Mouse (Mus musculus): ENCODE results near the gene Aif1. TPM values are rescaled to one million over a fixed set of nuclear protein-coding genes. Genes with fewer than 3 reads are reported as not detected.
A peak's percentile ranks its signal among the peaks of the same experiment; 100 is the strongest.

The Aif1 gene
- total RNA-seq, 2 experiments from 2014 or later, result 0.71 to 0.90 TPM

DNA sequence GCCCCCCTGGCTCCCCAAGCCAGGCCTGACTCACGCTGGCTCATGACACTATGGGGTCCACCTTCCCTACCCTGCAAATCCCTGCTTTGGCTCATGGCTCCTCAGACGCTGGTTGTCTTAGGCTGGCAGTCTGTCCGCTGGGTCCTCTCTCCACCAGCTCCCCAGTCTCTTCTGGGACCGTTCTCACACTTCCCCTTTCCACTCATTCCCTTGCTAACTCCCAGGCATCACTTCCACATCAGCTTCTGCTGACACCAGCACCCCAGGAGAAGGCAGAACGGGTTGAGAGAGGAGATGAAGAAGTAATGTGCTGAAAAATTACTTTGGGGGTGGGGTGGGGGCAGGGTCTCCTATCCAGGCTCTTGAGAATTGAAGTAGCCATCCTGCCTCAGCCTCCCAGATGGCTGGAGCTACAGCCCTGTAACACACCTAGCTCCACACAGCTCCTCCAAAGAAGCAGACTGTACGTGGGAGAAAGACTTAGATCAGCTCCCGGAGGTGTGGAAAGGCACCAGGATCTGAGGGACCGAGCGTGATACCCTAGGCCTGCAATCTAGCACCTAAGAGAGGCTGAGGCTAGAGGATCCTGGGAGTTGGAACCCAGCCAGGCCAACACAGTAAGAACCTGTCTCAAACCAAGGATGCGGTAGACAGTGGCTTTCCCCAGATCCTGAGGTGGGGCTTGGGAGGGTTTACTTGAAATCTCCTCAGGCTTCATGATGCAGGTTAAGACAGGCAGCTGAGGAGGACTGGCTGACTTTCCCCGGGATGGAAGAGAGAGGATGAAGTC lies 3.2 kb downstream of the Aif1 start:
- no peak for DNase-seq
- intact Hi-C loops (cut with DNase I; ENCODE audit: low total_unique reads), result no loop called here

GRCm38 (mm10) chr17:35168541-35169207 lies 7.2 kb downstream of the Aif1 start:
- DNase-seq, result no peak
- intact Hi-C loops (cut with DNase I; ENCODE audit: low total_unique reads), result no loop called here

DNA sequence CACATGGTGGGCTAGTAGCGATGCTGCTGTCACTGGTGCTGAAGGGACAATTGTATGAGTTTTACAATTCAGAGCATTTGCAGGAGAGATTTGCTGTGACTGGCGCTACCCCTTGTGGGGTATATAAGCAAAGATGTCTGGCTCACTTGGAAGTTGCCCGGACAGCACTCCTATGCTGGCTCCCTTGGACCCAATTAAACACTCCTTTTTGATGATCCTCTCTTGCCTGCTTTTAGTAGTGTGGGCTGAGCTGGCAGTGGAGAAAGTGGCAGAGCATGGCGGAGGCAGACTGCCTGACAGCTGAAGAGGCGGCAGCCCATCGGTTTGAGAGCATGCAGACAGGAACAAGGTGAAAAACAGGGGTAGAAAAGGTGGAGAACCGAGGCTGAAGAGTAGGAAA lies 8.1 kb downstream of the Aif1 start:
- intact Hi-C loops (cut with DNase I; ENCODE audit: low total_unique reads), result no loop called here
- DNase-seq, result no peak

GRCm38 (mm10) chr17:35166352-35167035 lies 9.4 kb downstream of the Aif1 start:
- DNase-seq, result no peak
- intact Hi-C loops (cut with DNase I; ENCODE audit: low total_unique reads), result no loop called here

DNA sequence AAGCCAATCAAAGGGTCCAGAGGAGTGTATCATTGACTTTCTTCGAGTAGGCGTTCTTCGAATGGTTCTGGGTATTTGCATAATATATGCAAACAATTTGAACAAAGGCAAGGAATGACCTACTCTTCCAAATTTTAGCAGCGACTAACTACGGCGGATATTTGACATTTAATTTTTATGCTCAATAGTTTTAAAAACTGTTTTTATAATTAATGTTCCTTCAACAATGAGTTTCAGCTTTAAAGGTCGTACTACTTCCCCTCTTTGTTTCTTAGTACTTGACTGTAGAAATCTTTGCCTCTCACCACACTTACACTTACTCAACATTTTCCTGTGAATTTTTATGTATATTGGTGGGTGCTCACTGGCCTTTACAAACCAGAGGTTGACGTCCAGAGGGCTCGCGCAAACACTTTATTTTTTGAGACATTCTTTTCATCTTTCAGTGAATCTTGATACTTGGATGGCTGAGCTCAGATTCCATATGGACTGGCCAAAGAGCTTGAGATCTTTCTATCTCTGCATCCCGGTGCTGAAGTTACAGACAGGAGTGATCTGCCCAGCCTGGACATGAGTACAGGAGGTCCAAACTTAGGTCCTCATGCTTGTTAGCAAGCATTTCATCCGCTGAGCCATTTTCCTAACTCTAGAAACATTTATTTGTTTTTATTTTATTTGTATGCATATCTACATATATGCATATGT lies 10.3 kb downstream of the Aif1 start:
- intact Hi-C loops (cut with DNase I; ENCODE audit: low total_unique reads), result no loop called here
- DNase-seq, result no peak

GRCm38 (mm10) chr17:35164568-35165450 lies 11.1 kb downstream of the Aif1 start, which contains the start of gene Prrc2a:
Gene Prrc2a, minus strand, starts transcription at chr17:35164897.
- DNase-seq, result peak; percentile 98
- intact Hi-C loops (cut with DNase I; ENCODE audit: low total_unique reads), result no loop called here

- intact Hi-C loops (cut with DNase I; ENCODE audit: low total_unique reads), result no loop called here
- DNase-seq, result no peak
Observed at GRCm38 (mm10) chr17:35164218-35164567, 11.7 kb downstream of the Aif1 start.

- no peak for DNase-seq
- intact Hi-C loops (cut with DNase I; ENCODE audit: low total_unique reads), result no loop called here
Observed at GRCm38 (mm10) chr17:35163326-35164081, 12.4 kb downstream of the Aif1 start.

- intact Hi-C loops (cut with DNase I; ENCODE audit: low total_unique reads), result no loop called here
- no peak for DNase-seq
Observed at GRCm38 (mm10) chr17:35162730-35163129, 13.1 kb downstream of the Aif1 start.

GRCm38 (mm10) chr17:35162121-35162520 lies 13.7 kb downstream of the Aif1 start:
- intact Hi-C loops (cut with DNase I; ENCODE audit: low total_unique reads), result no loop called here
- DNase-seq, result no peak

- no peak for DNase-seq
- intact Hi-C loops (cut with DNase I; ENCODE audit: low total_unique reads), result no loop called here
Observed at GRCm38 (mm10) chr17:35161421-35161820, 14.4 kb downstream of the Aif1 start.

GRCm38 (mm10) chr17:35159638-35160037 lies 16.2 kb downstream of the Aif1 start:
- no peak for DNase-seq
- intact Hi-C loops (cut with DNase I; ENCODE audit: low total_unique reads), result no loop called here

GRCm38 (mm10) chr17:35158850-35159593 lies 16.8 kb downstream of the Aif1 start:
- DNase-seq, result no peak
- intact Hi-C loops (cut with DNase I; ENCODE audit: low total_unique reads), result no loop called here

DNA sequence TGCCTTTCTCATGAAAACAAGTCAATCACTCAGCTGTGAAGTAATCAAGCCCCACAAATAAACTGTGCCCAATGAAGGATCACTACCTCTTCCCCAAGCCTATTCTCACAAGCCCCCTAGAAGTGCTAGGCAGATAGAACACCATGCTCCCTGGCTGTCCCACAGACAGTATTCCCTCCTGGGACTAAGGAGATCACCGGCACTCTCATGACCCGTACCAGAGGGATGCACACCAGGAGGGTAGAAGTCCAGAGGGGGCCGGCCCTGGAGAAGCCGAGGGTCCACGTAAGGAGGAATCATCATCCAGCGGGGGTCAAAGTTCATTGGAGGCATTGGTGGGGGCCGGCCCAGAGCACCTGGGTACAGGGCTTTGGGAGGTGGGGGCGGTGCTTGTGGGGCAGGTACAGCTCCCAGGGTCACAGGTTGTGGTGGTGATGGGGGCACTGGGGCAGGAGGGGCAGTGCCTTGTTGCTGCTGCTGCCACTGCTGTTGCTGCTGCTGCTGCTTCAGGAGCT lies 18.1 kb downstream of the Aif1 start:
- DNase-seq, result no peak
- intact Hi-C loops (cut with DNase I; ENCODE audit: low total_unique reads), result no loop called here

DNA sequence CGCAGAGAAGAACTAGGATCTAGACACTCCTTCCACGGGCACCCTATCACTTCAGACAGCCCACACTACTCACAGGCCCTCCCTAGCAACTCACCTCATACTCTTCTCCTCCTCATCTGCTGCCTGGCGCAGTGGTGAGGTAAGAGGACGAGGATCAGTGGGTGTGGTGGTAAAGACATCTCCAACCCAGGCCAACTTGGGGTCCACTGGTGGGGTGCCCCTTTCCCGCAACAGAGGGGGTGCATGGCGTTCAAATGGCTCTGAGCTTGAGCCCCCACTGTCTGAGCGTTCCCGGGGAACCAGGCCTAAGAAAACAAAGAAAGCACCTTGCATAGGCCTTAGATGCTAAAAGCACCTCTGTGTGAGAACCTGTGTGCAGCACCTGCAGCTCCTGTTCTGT lies 18.6 kb downstream of the Aif1 start:
- no peak for DNase-seq
- intact Hi-C loops (cut with DNase I; ENCODE audit: low total_unique reads), result no loop called here

DNA sequence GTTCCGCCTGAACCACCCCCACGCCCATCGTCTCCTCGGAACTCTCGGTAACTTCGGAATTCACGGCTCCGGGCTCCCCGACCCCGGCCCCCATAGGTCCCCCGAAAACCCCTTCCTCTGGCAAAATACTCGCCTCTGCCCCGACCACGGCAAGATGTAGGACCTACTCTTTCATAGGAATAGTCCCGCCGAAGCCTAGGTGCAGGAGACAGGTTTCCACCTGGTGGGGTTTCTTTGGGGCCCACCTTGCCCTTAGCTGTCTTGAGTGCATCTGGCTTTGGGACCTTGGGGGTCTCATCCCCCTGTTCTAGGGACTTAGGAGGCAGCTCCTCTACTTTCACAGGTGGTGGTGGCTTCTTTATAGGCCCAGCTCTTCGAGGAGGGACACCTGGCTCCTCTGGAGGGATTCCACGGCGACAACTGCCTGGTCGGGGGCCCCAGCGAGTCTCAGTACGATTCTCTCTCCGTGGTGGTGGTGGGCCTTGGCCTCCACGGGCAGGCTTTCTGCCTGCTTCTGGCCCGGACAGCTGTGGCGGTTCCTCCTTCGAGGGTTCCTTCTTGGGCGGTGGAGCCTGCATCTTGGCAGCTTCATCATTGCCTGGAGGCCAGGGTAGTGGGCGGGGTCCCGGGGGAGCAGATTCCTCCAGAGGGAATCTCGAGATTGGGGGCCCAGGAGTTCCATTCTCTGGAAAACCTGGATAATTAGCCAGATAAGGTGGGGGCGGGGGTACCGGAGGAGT lies 19.2 kb downstream of the Aif1 start:
- DNase-seq, result no peak
- intact Hi-C loops (cut with DNase I; ENCODE audit: low total_unique reads), result no loop called here

DNA sequence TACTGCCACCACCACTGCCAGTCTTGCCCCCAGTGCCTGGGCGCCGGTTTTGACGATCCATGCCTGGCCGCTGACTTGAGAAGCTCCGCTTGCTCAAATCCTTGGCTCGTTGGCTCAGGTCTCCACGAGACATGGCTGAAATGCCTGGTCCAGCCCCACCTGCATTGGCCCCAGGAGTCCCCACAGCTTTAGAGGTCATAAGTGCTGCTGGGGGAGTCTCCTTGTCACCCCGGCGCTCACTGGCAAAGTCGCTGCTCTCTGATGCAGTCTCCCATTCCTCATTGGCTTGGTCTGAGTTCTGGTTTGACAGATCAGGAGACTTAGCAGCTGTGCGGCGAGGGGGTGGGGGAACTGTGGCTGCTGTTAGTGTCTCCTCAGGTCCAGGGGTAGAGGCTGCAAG lies 20.4 kb downstream of the Aif1 start:
- DNase-seq, result no peak
- intact Hi-C loops (cut with DNase I; ENCODE audit: low total_unique reads), result no loop called here

Data from gastrocnemius, postnatal 14 days (tissue).